Mouse (Mus musculus): ENCODE data around the gene Ppp4c. TPM values are rescaled to one million over a fixed set of nuclear protein-coding genes. Genes with fewer than 3 reads are reported as not detected.
A peak's percentile ranks its signal among the peaks of the same experiment; 100 is the strongest.

Gene Ppp4c
- polyA plus RNA-seq, 1 experiment from 2014 or later: 294 TPM

GRCm38 (mm10) chr7:126822741-126823140 is 30.4 kb upstream of the Ppp4c start:
- Histone ChIP-seq H3K36me3 (ENCODE audit: control insufficient read depth, insufficient read depth, low read length) (no peaks in the 10 kb centered on the region), H3K9me3 (ENCODE audit: control insufficient read depth, low read length) (no peaks in the 10 kb centered on the region), H3K4me3 (ENCODE audit: low read length) (0 out of 2 replicates have a peak overlapping the region, but pooled peaks have one; percentile 24), H3K9ac (ENCODE audit: low read depth, low read length) (no peak overlapping the region), H3K27me3 (ENCODE audit: control insufficient read depth, insufficient read depth, low read length) (peaks cover 15% of the 10 kb centered on the region), H3K4me2 (replicated peaks; ENCODE audit: low read depth, low read length) (no peak overlapping the region), H3K27ac (ENCODE audit: low read depth, low read length) (no peak overlapping the region), H3K4me1 (ENCODE audit: control insufficient read depth, insufficient read depth, low read length) (0 out of 2 replicates have a peak, but pooled peaks cover 3% of the 10 kb centered on the region)
- ATAC-seq (ENCODE audit: low FRiP score, low TSS enrichment): 0 out of 2 replicates have a peak, but pooled peaks have one; percentile 6
- 15% methylated on average over 9 of the region's 9 CpGs for WGBS

GRCm38 (mm10) chr7:126821835-126822511 is 29.7 kb upstream of the Ppp4c start:
- H3K4me1 ChIP-seq (ENCODE audit: control insufficient read depth, insufficient read depth, low read length): 0 out of 2 replicates have a peak, but pooled peaks cover 3% of the 10 kb centered on the region
- H3K27ac ChIP-seq (ENCODE audit: low read depth, low read length): no peak overlapping the region
- peaks cover 15% of the 10 kb centered on the region for H3K27me3 ChIP-seq (ENCODE audit: control insufficient read depth, insufficient read depth, low read length)
- no peak overlapping the region for H3K4me3 ChIP-seq (ENCODE audit: low read length)
- no peaks in the 10 kb centered on the region for H3K9me3 ChIP-seq (ENCODE audit: control insufficient read depth, low read length)
- H3K9ac ChIP-seq (ENCODE audit: low read depth, low read length): no peak overlapping the region
- no peak overlapping the region for H3K4me2 ChIP-seq (replicated peaks; ENCODE audit: low read depth, low read length)
- no peaks in the 10 kb centered on the region for H3K36me3 ChIP-seq (ENCODE audit: control insufficient read depth, insufficient read depth, low read length)
- ATAC-seq (ENCODE audit: low FRiP score, low TSS enrichment): peak; percentile 44
- 22% methylated on average over 7 of the region's 7 CpGs for WGBS

GRCm38 (mm10) chr7:126818818-126819217 is 26.5 kb upstream of the Ppp4c start:
- ATAC-seq (ENCODE audit: low FRiP score, low TSS enrichment): no peak
- Histone ChIP-seq H3K9ac (ENCODE audit: low read depth, low read length) (no peak overlapping the region), H3K27me3 (ENCODE audit: control insufficient read depth, insufficient read depth, low read length) (peaks cover 11% of the 10 kb centered on the region), H3K4me3 (ENCODE audit: low read length) (no peak overlapping the region), H3K27ac (ENCODE audit: low read depth, low read length) (no peak overlapping the region), H3K9me3 (ENCODE audit: control insufficient read depth, low read length) (no peaks in the 10 kb centered on the region), H3K36me3 (ENCODE audit: control insufficient read depth, insufficient read depth, low read length) (no peaks in the 10 kb centered on the region), H3K4me2 (replicated peaks; ENCODE audit: low read depth, low read length) (no peak overlapping the region), H3K4me1 (ENCODE audit: control insufficient read depth, insufficient read depth, low read length) (0 out of 2 replicates have a peak, but pooled peaks cover 3% of the 10 kb centered on the region)
- 27% methylated on average over 1 of the region's 1 CpGs for WGBS

GRCm38 (mm10) chr7:126817595-126817994 is 25.3 kb upstream of the Ppp4c start:
- no peak overlapping the region for H3K4me2 ChIP-seq (replicated peaks; ENCODE audit: low read depth, low read length)
- no peaks in the 10 kb centered on the region for H3K4me1 ChIP-seq (ENCODE audit: control insufficient read depth, insufficient read depth, low read length)
- H3K27me3 ChIP-seq (ENCODE audit: control insufficient read depth, insufficient read depth, low read length): peaks cover 4% of the 10 kb centered on the region; the same call in 1 of the 2 replicates
- ATAC-seq (ENCODE audit: low FRiP score, low TSS enrichment): no peak
- no peaks in the 10 kb centered on the region for H3K9me3 ChIP-seq (ENCODE audit: control insufficient read depth, low read length)
- WGBS: 86% methylated on average over 7 of the region's 7 CpGs
- no peak overlapping the region for H3K27ac ChIP-seq (ENCODE audit: low read depth, low read length)
- H3K9ac ChIP-seq (ENCODE audit: low read depth, low read length): no peak overlapping the region
- H3K36me3 ChIP-seq (ENCODE audit: control insufficient read depth, insufficient read depth, low read length): no peaks in the 10 kb centered on the region
- H3K4me3 ChIP-seq (ENCODE audit: low read length): no peak overlapping the region

GRCm38 (mm10) chr7:126816494-126816893 is 24.2 kb upstream of the Ppp4c start:
- no peak overlapping the region for H3K9ac ChIP-seq (ENCODE audit: low read depth, low read length)
- no peak overlapping the region for H3K4me3 ChIP-seq (ENCODE audit: low read length)
- H3K27me3 ChIP-seq (ENCODE audit: control insufficient read depth, insufficient read depth, low read length): no peaks in the 10 kb centered on the region
- no peak for ATAC-seq (ENCODE audit: low FRiP score, low TSS enrichment)
- no peaks in the 10 kb centered on the region for H3K9me3 ChIP-seq (ENCODE audit: control insufficient read depth, low read length)
- no peaks in the 10 kb centered on the region for H3K36me3 ChIP-seq (ENCODE audit: control insufficient read depth, insufficient read depth, low read length)
- no peak overlapping the region for H3K27ac ChIP-seq (ENCODE audit: low read depth, low read length)
- H3K4me1 ChIP-seq (ENCODE audit: control insufficient read depth, insufficient read depth, low read length): no peaks in the 10 kb centered on the region
- 92% methylated on average over 8 of the region's 8 CpGs for WGBS
- H3K4me2 ChIP-seq (replicated peaks; ENCODE audit: low read depth, low read length): no peak overlapping the region

- 58% methylated on average over 8 of the region's 8 CpGs for WGBS
- H3K4me3 ChIP-seq (ENCODE audit: low read length): no peak overlapping the region
- no peaks in the 10 kb centered on the region for H3K4me1 ChIP-seq (ENCODE audit: control insufficient read depth, insufficient read depth, low read length)
- H3K4me2 ChIP-seq (replicated peaks; ENCODE audit: low read depth, low read length): no peak overlapping the region
- H3K9ac ChIP-seq (ENCODE audit: low read depth, low read length): no peak overlapping the region
- no peaks in the 10 kb centered on the region for H3K27me3 ChIP-seq (ENCODE audit: control insufficient read depth, insufficient read depth, low read length)
- H3K36me3 ChIP-seq (ENCODE audit: control insufficient read depth, insufficient read depth, low read length): no peaks in the 10 kb centered on the region
- H3K27ac ChIP-seq (ENCODE audit: low read depth, low read length): no peak overlapping the region
- H3K9me3 ChIP-seq (ENCODE audit: control insufficient read depth, low read length): no peaks in the 10 kb centered on the region
- no peak for ATAC-seq (ENCODE audit: low FRiP score, low TSS enrichment)
Observed at GRCm38 (mm10) chr7:126815726-126816222, 23.5 kb upstream of the Ppp4c start.

GRCm38 (mm10) chr7:126809723-126810369 is 17.6 kb upstream of the Ppp4c start:
- WGBS: 52% methylated on average over 5 of the region's 5 CpGs
- Histone ChIP-seq H3K27ac (ENCODE audit: low read depth, low read length) (no peak overlapping the region), H3K9ac (ENCODE audit: low read depth, low read length) (no peak overlapping the region), H3K36me3 (ENCODE audit: control insufficient read depth, insufficient read depth, low read length) (peaks cover 6% of the 10 kb centered on the region), H3K27me3 (ENCODE audit: control insufficient read depth, insufficient read depth, low read length) (no peaks in the 10 kb centered on the region), H3K4me3 (ENCODE audit: low read length) (peak overlapping the region; percentile 63; the same call in 1 of the 2 replicates), H3K4me2 (replicated peaks; ENCODE audit: low read depth, low read length) (peak overlapping the region; percentile 81), H3K4me1 (ENCODE audit: control insufficient read depth, insufficient read depth, low read length) (peaks cover 12% of the 10 kb centered on the region), H3K9me3 (ENCODE audit: control insufficient read depth, low read length) (no peaks in the 10 kb centered on the region)
- ATAC-seq (ENCODE audit: low FRiP score, low TSS enrichment): no peak

GRCm38 (mm10) chr7:126808703-126809455 is 16.6 kb upstream of the Ppp4c start:
- H3K4me2 ChIP-seq (replicated peaks; ENCODE audit: low read depth, low read length): peak overlapping the region; percentile 81
- peaks cover 12% of the 10 kb centered on the region for H3K4me1 ChIP-seq (ENCODE audit: control insufficient read depth, insufficient read depth, low read length)
- H3K9ac ChIP-seq (ENCODE audit: low read depth, low read length): peak overlapping the region; percentile 74
- H3K4me3 ChIP-seq (ENCODE audit: low read length): peak overlapping the region; percentile 63
- no peaks in the 10 kb centered on the region for H3K27me3 ChIP-seq (ENCODE audit: control insufficient read depth, insufficient read depth, low read length)
- ATAC-seq (ENCODE audit: low FRiP score, low TSS enrichment): peak; percentile 94
- WGBS: 1% methylated on average over 43 of the region's 43 CpGs
- H3K36me3 ChIP-seq (ENCODE audit: control insufficient read depth, insufficient read depth, low read length): peaks cover 7% of the 10 kb centered on the region
- H3K27ac ChIP-seq (ENCODE audit: low read depth, low read length): peak overlapping the region; percentile 61; the same call in 1 of the 2 replicates
- H3K9me3 ChIP-seq (ENCODE audit: control insufficient read depth, low read length): no peaks in the 10 kb centered on the region
